In the genomic region with DNA sequence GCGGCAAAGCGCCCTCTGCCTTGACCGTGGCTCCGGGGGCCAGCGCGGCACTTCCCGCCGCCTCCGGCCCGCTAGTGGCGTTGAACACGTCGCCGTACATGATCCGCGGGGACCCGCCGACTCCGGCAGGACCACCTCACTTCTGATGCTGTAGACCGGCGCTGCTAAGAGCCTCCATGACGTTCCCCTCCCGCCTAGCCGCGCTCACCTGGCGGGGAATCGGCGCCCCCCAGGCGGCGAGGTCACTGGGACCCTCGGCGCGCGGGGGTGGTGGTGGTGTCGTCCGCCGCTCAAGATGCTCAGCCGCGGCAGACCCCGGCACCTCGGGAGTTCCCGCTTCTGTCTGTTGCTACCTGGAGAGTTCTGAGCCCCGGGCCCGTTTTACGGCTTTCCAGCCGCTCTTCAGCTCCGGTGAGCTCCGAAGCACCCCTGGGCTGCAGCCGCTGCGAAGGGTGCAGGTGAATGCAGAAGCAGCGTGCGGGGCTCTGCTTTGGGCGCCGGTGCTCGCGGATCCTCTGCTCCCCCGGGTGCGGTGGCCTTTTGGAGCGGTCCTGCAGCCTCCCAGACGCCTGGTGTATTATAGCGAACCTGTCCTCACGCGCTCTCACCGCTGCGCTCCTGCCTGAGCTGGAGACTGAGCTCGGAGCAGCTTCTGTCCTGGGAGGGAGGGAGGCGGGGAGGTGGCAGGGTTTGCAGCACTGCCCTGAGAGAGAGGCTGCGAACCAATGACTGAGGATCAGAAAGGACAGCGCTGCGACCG, we compare ENCODE assay signal across 8 mouse cellular contexts. TPM values are rescaled to one million over a fixed set of nuclear protein-coding genes. Genes with fewer than 3 reads are reported as not detected.
DNase-seq lines count a peak whose midpoint lies in the region; ATAC-seq and TF ChIP-seq lines count a peak whose summit lies in the region.

A gene (minus strand): TSS at position 636 of the 760 bp plus-strand sequence.

- no peak within 1 kb of the TSS for H3K27ac ChIP-seq in lung, embryonic 15.5 days
- H3K27ac ChIP-seq in embryonic facial prominence, embryonic 15.5 days (replicated peaks): no peak within 1 kb of the TSS
- H3K27ac ChIP-seq in intestine, embryonic 16.5 days (ENCODE audit: low read length): no peak within 1 kb of the TSS
- H3K27ac ChIP-seq in neural tube, embryonic 12.5 days: no peak within 1 kb of the TSS

- H3K9ac ChIP-seq in lung, embryonic 15.5 days: peak within 1 kb of the TSS; percentile 53
- H3K9ac ChIP-seq in embryonic facial prominence, embryonic 15.5 days: peak within 1 kb of the TSS; percentile 7
- peak within 1 kb of the TSS; percentile 51 for H3K9ac ChIP-seq in intestine, embryonic 16.5 days (ENCODE audit: low read depth, low read length)
- H3K9ac ChIP-seq in neural tube, embryonic 12.5 days: peak within 1 kb of the TSS; percentile 52

- no peak for TF ChIP-seq POLR2A in lung, adult 2 months (IDR thresholded peaks at IDR 0.05; ENCODE audit: borderline replicate concordance, extremely low read depth, low read depth, low read length)

- peaks cover 50% of the 10 kb centered on the region for H3K4me1 ChIP-seq in lung, embryonic 15.5 days
- H3K4me1 ChIP-seq in lung, adult 2 months (ENCODE audit: control insufficient read depth, insufficient read depth, low read length): peaks cover 4% of the 10 kb centered on the region; the same call in 1 of the 2 replicates
- H3K4me1 ChIP-seq in embryonic facial prominence, embryonic 15.5 days: peaks cover 22% of the 10 kb centered on the region
- H3K4me1 ChIP-seq in intestine, embryonic 16.5 days (ENCODE audit: control insufficient read depth, insufficient read depth, low read length): peaks cover 17% of the 10 kb centered on the region
- peaks cover 20% of the 10 kb centered on the region for H3K4me1 ChIP-seq in neural tube, embryonic 12.5 days

- no peak for ATAC-seq in lung, embryonic 15.5 days (ENCODE audit: borderline replicate concordance, extremely low read depth, low FRiP score, low TSS enrichment)
- ATAC-seq in embryonic facial prominence, embryonic 15.5 days (ENCODE audit: insufficient number of reproducible peaks, low FRiP score, low TSS enrichment, low read depth): no peak
- no peak for ATAC-seq in intestine, embryonic 16.5 days
- 0 out of 2 replicates have a peak, but pooled peaks have one; percentile 21 for ATAC-seq in neural tube, embryonic 12.5 days (ENCODE audit: low FRiP score, low read depth)

- no peak for TF ChIP-seq CTCF in lung, adult 2 months (IDR thresholded peaks at IDR 0.05; ENCODE audit: insufficient read depth, low read length)

- no peaks in the 10 kb centered on the region for H3K36me3 ChIP-seq in lung, embryonic 15.5 days
- H3K36me3 ChIP-seq in embryonic facial prominence, embryonic 15.5 days: no peaks in the 10 kb centered on the region
- no peaks in the 10 kb centered on the region for H3K36me3 ChIP-seq in intestine, embryonic 16.5 days (ENCODE audit: control insufficient read depth, insufficient read depth, low read length)
- no peaks in the 10 kb centered on the region for H3K36me3 ChIP-seq in neural tube, embryonic 12.5 days

- 1% methylated on average over 71 of the region's 71 CpGs for WGBS in lung, embryonic 15.5 days
- WGBS in lung, adult 2 months: 13% methylated on average over 71 of the region's 71 CpGs
- WGBS in embryonic facial prominence, embryonic 15.5 days: under 1% methylated on average over 71 of the region's 71 CpGs
- WGBS in intestine, embryonic 16.5 days: 1% methylated on average over 71 of the region's 71 CpGs
- under 1% methylated on average over 71 of the region's 71 CpGs for WGBS in neural tube, embryonic 12.5 days

- peak within 1 kb of the TSS; percentile 47 for H3K4me3 ChIP-seq in lung, embryonic 15.5 days
- H3K4me3 ChIP-seq in lung, adult 2 months (replicated peaks; ENCODE audit: extremely low read depth, low read depth, low read length): no peak within 1 kb of the TSS
- H3K4me3 ChIP-seq in embryonic facial prominence, embryonic 15.5 days (replicated peaks): peak within 1 kb of the TSS; percentile 45
- peak within 1 kb of the TSS; percentile 51 for H3K4me3 ChIP-seq in intestine, embryonic 16.5 days (ENCODE audit: low read length)
- H3K4me3 ChIP-seq in neural tube, embryonic 12.5 days: peak within 1 kb of the TSS; percentile 40

- no peak for DNase-seq in lung, adult 2 months
- DNase-seq in cerebellum, adult 11 months: no peak
- no peak for DNase-seq in natural killer cell, adult 2 months (ENCODE audit: low spot score in 2 of 2)
- DNase-seq in lung, postnatal 10 days: no peak

- peak within 1 kb of the TSS; percentile 93 for H3K4me2 ChIP-seq in lung, embryonic 15.5 days
- H3K4me2 ChIP-seq in embryonic facial prominence, embryonic 15.5 days (replicated peaks): peak within 1 kb of the TSS; percentile 90
- H3K4me2 ChIP-seq in intestine, embryonic 16.5 days (ENCODE audit: low read depth, low read length): peak within 1 kb of the TSS; percentile 87
- H3K4me2 ChIP-seq in neural tube, embryonic 12.5 days (replicated peaks): peak within 1 kb of the TSS; percentile 86

- H3K9me3 ChIP-seq in lung, embryonic 15.5 days: no peaks in the 10 kb centered on the region
- no peaks in the 10 kb centered on the region for H3K9me3 ChIP-seq in embryonic facial prominence, embryonic 15.5 days (replicated peaks)
- no peaks in the 10 kb centered on the region for H3K9me3 ChIP-seq in intestine, embryonic 16.5 days (ENCODE audit: control insufficient read depth, low read length)
- no peaks in the 10 kb centered on the region for H3K9me3 ChIP-seq in neural tube, embryonic 12.5 days

- peaks cover 37% of the 10 kb centered on the region for H3K27me3 ChIP-seq in lung, embryonic 15.5 days
- peaks cover 57% of the 10 kb centered on the region for H3K27me3 ChIP-seq in embryonic facial prominence, embryonic 15.5 days
- peaks cover 36% of the 10 kb centered on the region for H3K27me3 ChIP-seq in intestine, embryonic 16.5 days (replicated peaks; ENCODE audit: control insufficient read depth, insufficient read depth, low read length)
- peaks cover 64% of the 10 kb centered on the region for H3K27me3 ChIP-seq in neural tube, embryonic 12.5 days (replicated peaks)

RNA-seq across cellular contexts. Expression of the gene that starts here (rescaled TPM):
- 3.5 and 4.8 TPM in 2 replicates for polyA plus RNA-seq in lung, embryonic 15.5 days (2015; fragmentation: Nextera tagmentation; extraction: Ambion mirVana)
- 0.07 and 0.12 TPM in 2 replicates for polyA plus RNA-seq in lung, adult 2 months (2012; rRNA removed)
- polyA plus RNA-seq in embryonic facial prominence, embryonic 15.5 days (2015; fragmentation: Nextera tagmentation; extraction: Ambion mirVana): 0.99 and 1.3 TPM in 2 replicates
- polyA plus RNA-seq in intestine, embryonic 16.5 days (2015; fragmentation: Nextera tagmentation; extraction: Ambion mirVana): 0.27 and 0.43 TPM in 2 replicates
- 0.13 and 0.14 TPM in 2 replicates for polyA plus RNA-seq in neural tube, embryonic 12.5 days (2016; fragmentation: Nextera tagmentation; extraction: Ambion mirVana)

Comparison
In these comparisons a context has a peak if more than half of its experiments do, and no peak if none do; other contexts are left out.
1. Peak in ATAC-seq, H3K4me3 ChIP-seq, H3K9ac ChIP-seq and H3K4me2 ChIP-seq in neural tube, embryonic 12.5 days; RNA of the gene not detected or under 1 TPM.